Mouse (Mus musculus) intestine, postnatal 0 days (tissue): ENCODE data around the gene Pfn4. TPM values are rescaled to one million over a fixed set of nuclear protein-coding genes. Genes with fewer than 3 reads are reported as not detected.

Experiments used
- ATAC-seq: fragments of 200-750 bp; cut with Nextera tagmentation; 2 replicates; pipeline ENCODE4 v1.8.0; 2017; ENCODE audit warnings: mild to moderate bottlenecking, moderate TSS enrichment, moderate library complexity
- H3K27ac ChIP-seq: fragments of 300-500 bp; sonication (generic); 2 replicates; pipeline ENCODE4 v1.5.1; 2014; ENCODE audit warnings: mild to moderate bottlenecking, low read depth, low read length, moderate library complexity
- H3K27me3 ChIP-seq: fragments of 300-500 bp; sonication (generic); replicated peaks from 2 replicates; pipeline ENCODE4 v1.6.1; 2014; ENCODE audit warnings: low read length, mixed read lengths; ENCODE audit not compliant: control insufficient read depth, insufficient read depth
- H3K36me3 ChIP-seq: fragments of 300-500 bp; sonication (generic); 2 replicates; pipeline ENCODE4 v1.6.1; 2014; ENCODE audit warnings: mild to moderate bottlenecking, moderate library complexity; ENCODE audit not compliant: control insufficient read depth, insufficient read depth
- H3K4me1 ChIP-seq: fragments of 300-500 bp; sonication (generic); replicated peaks from 2 replicates; pipeline ENCODE4 v1.6.1; 2014; ENCODE audit warnings: antibody characterized with exemption, low read length, mixed read lengths; ENCODE audit not compliant: control insufficient read depth, insufficient read depth
- H3K4me2 ChIP-seq: fragments of 300-500 bp; sonication (generic); replicated peaks from 2 replicates; pipeline ENCODE4 v1.6.1; 2014; ENCODE audit warnings: low read depth, mild to moderate bottlenecking, moderate library complexity
- H3K4me3 ChIP-seq: fragments of 300-500 bp; sonication (generic); 2 replicates; pipeline ENCODE4 v1.5.1; 2014; ENCODE audit warnings: low read depth, low read length
- H3K9ac ChIP-seq: fragments of 300-500 bp; sonication (generic); 2 replicates; pipeline ENCODE4 v1.6.1; 2014; ENCODE audit warnings: mild to moderate bottlenecking, low read depth, low read length
- H3K9me3 ChIP-seq: fragments of 300-500 bp; sonication (generic); 2 replicates; pipeline ENCODE4 v1.6.1; 2016; ENCODE audit warnings: mixed run types; ENCODE audit not compliant: control insufficient read depth
- CTCF ChIP-seq: sonication (generic); IDR thresholded peaks from 2 replicates; pipeline ENCODE4 v1.5.1; 2016; ENCODE audit warnings: low read depth, mild to moderate bottlenecking, control low read depth, antibody characterized with exemption, moderate library complexity
- WGBS: fragments of 180-500 bp; shearing (Covaris S2); extraction: QIAGEN DNeasy Blood & Tissue Kit; methylation state at CpG from one replicate; pipeline ENCODE4 v1.1.7; 2014; 5-methylcytosine and 5-hydroxymethylcytosine counted together
- polyA plus RNA-seq: library from polyadenylated mRNA; unstranded; fragments of >200 nt; fragmentation: Nextera tagmentation; extraction: Ambion mirVana; gene quantifications from 2 replicates; pipeline ENCODE4 v1.2.1, GENCODE M21; 2015

The Pfn4 gene
- polyA plus RNA-seq, 1 experiment from 2014 or later, result 1.0 TPM

- H3K36me3 ChIP-seq, result no peaks in the 10 kb centered on the region
- no peak for ATAC-seq
- H3K27me3 ChIP-seq, result no peaks in the 10 kb centered on the region
- 77% methylated on average over 4 of the region's 4 CpGs for WGBS
- no peaks in the 10 kb centered on the region for H3K9me3 ChIP-seq
- TF ChIP-seq CTCF, result no peak
- peaks cover 8% of the 10 kb centered on the region; the same call in 1 of the 2 replicates for H3K4me1 ChIP-seq
- H3K4me3 ChIP-seq, result no peak overlapping the region
- no peak overlapping the region for H3K9ac ChIP-seq
- H3K4me2 ChIP-seq, result no peak overlapping the region
- no peak overlapping the region for H3K27ac ChIP-seq
Measured at GRCm38 (mm10) chr12:4813636-4814035, 44.8 kb downstream of the Pfn4 start.

DNA sequence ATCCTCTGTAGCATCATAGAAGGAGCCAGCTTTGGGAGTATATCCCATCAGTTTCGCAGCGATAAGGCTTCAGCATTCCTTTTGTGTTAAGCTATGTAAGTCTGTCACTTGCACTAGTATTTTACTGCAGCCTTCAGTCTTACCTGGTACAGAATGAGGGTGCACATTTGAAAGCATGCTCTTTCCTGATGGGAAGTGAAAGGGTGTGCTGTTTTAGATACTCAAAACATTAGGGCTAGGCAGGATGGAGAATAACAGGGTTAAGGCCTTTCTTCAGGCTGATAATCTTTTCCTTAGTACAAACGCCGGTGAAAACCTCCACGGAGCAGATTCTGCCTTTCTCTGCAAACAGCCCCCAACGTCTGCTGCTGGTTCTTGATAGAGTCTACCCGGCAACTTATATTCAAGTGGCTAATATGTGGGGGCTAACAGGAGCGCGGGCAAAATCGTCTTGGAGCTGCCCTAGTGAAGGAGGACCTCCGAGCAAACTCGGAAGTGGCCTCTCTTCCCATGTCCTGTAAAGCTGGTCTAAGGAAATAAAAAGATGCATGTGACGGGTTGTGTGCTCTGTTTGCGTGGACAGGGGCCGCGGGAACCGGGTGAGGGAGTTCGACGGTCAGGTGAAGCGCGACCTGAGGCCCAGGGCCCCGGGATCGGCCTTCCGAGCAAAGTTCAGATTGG lies 48.0 kb downstream of the Pfn4 start:
- peak overlapping the region; percentile 53 for H3K9ac ChIP-seq
- ATAC-seq, result peak; percentile 6; the same call in 1 of the 2 replicates

GRCm38 (mm10) chr12:4817361-4818101 lies 48.7 kb downstream of the Pfn4 start, which contains the start of gene Sf3b6:
Gene Sf3b6, plus strand, starts transcription at chr12:4817544.
- H3K36me3 ChIP-seq, result peaks cover 17% of the 10 kb centered on the region
- peak within 1 kb of the TSS; percentile 74 for H3K9ac ChIP-seq
- H3K27me3 ChIP-seq, result no peaks in the 10 kb centered on the region
- H3K9me3 ChIP-seq, result no peaks in the 10 kb centered on the region
- WGBS, result under 1% methylated on average over 49 of the region's 49 CpGs
- 0 out of 2 replicates have a peak, but pooled peaks have one; percentile 6 for TF ChIP-seq CTCF
- peaks cover 10% of the 10 kb centered on the region; the same call in 1 of the 2 replicates for H3K4me1 ChIP-seq
- H3K27ac ChIP-seq, result peak within 1 kb of the TSS; percentile 87
- peak; percentile 99 for ATAC-seq
- peak within 1 kb of the TSS; percentile 86 for H3K4me2 ChIP-seq
- H3K4me3 ChIP-seq, result peak within 1 kb of the TSS; percentile 86

More for the DNA sequence above, 48.0 kb downstream of the Pfn4 start:
- no peak for TF ChIP-seq CTCF
- H3K4me3 ChIP-seq, result peak overlapping the region; percentile 86
- H3K27me3 ChIP-seq, result no peaks in the 10 kb centered on the region
- H3K36me3 ChIP-seq, result peaks cover 13% of the 10 kb centered on the region
- H3K27ac ChIP-seq, result peak overlapping the region; percentile 87
- H3K4me1 ChIP-seq, result peaks cover 10% of the 10 kb centered on the region; the same call in 1 of the 2 replicates
- WGBS, result 5% methylated on average over 24 of the region's 24 CpGs
- no peaks in the 10 kb centered on the region for H3K9me3 ChIP-seq
- peak overlapping the region; percentile 86 for H3K4me2 ChIP-seq

- no peak overlapping the region for H3K27ac ChIP-seq
- no peaks in the 10 kb centered on the region for H3K27me3 ChIP-seq
- no peak overlapping the region for H3K4me2 ChIP-seq
- no peaks in the 10 kb centered on the region for H3K9me3 ChIP-seq
- WGBS, result 73% methylated on average over 3 of the region's 3 CpGs
- H3K4me3 ChIP-seq, result no peak overlapping the region
- peaks cover 46% of the 10 kb centered on the region for H3K36me3 ChIP-seq
- no peak for ATAC-seq
- H3K9ac ChIP-seq, result no peak overlapping the region
- TF ChIP-seq CTCF, result peak; percentile 32
- H3K4me1 ChIP-seq, result no peaks in the 10 kb centered on the region
Measured at GRCm38 (mm10) chr12:4827256-4827655, 58.4 kb downstream of the Pfn4 start.

Other genes with a start within 250 kb of the Pfn4 start
- gene Itsn2, start 176.4 kb upstream of the Pfn4 start, polyA plus RNA-seq, result 26.1 and 27.1 TPM in 2 replicates
- gene Gm3625, start 176.1 kb upstream of the Pfn4 start, polyA plus RNA-seq, result not detected in 2 replicates
- gene Fam228a, start 30.6 kb upstream of the Pfn4 start, polyA plus RNA-seq, result 0.07 TPM in 1 of 2 replicates, not detected in the other
- gene Fam228b, start 245 bp downstream of the Pfn4 start, polyA plus RNA-seq, result 0.67 and 1.0 TPM in 2 replicates
- gene Sf3b6, start 48.5 kb downstream of the Pfn4 start, polyA plus RNA-seq, result 367 and 375 TPM in 2 replicates
- 16.2 and 20.6 TPM in 2 replicates for gene Fkbp1b, start 72.6 kb downstream of the Pfn4 start, polyA plus RNA-seq
- 7.3 and 8.7 TPM in 2 replicates for gene Wdcp, start 74.3 kb downstream of the Pfn4 start, polyA plus RNA-seq
- gene Mfsd2b, start 105.3 kb downstream of the Pfn4 start, polyA plus RNA-seq, result 0.55 and 0.61 TPM in 2 replicates
- 45.0 and 49.3 TPM in 2 replicates for gene Ubxn2a, start 138.7 kb downstream of the Pfn4 start, polyA plus RNA-seq
- 5.5 and 7.6 TPM in 2 replicates for gene Atad2b, start 148.3 kb downstream of the Pfn4 start, polyA plus RNA-seq